Mouse (Mus musculus): ENCODE results near the gene Gnpnat1. TPM values are rescaled to one million over a fixed set of nuclear protein-coding genes. Genes with fewer than 3 reads are reported as not detected.

The Gnpnat1 gene
- polyA plus RNA-seq, 1 experiment from 2014 or later = 57.0 TPM

DNA sequence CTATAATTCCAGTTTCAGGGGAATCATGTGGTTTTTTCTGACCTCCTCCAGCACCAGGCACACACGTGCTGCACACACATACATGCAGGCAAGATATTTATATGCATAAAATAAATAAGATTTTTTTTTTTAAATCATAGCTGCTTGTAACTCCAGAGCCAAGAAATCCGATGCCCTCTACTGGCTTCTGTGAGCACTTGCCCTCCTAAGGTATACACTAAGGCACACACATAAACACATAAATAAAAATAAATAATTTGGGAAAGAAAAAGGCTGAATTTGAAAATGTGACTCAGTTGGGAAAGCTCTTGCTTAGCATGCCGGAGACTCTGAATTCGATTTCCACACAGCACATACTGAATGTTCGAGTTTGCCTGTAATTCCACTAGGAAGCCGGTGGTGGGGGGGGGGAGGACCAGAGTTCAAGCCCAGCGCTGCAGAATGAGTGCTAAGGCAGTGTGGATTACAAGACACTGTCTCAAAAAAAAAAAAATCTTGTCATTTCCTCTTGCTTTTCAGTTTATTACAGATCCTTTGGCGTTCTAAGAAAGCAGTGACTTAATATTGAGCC is 75.6 kb downstream of the Gnpnat1 start:
- Histone ChIP-seq H3K4me1 (peaks cover 15% of the 10 kb centered on the region), H3K9me3 (no peaks in the 10 kb centered on the region), H3K36me3 (replicated peaks) (peaks cover 31% of the 10 kb centered on the region), H3K27me3 (replicated peaks; ENCODE audit: low read depth, poor library complexity, severe bottlenecking) (no peaks in the 10 kb centered on the region), H3K27ac (replicated peaks) (peak overlapping the region; percentile 97), H3K4me3 (peak overlapping the region; percentile 93)
- DNase-seq (ENCODE audit: low spot score) = no peak
- WGBS = 13% methylated on average over 8 of the region's 8 CpGs

DNA sequence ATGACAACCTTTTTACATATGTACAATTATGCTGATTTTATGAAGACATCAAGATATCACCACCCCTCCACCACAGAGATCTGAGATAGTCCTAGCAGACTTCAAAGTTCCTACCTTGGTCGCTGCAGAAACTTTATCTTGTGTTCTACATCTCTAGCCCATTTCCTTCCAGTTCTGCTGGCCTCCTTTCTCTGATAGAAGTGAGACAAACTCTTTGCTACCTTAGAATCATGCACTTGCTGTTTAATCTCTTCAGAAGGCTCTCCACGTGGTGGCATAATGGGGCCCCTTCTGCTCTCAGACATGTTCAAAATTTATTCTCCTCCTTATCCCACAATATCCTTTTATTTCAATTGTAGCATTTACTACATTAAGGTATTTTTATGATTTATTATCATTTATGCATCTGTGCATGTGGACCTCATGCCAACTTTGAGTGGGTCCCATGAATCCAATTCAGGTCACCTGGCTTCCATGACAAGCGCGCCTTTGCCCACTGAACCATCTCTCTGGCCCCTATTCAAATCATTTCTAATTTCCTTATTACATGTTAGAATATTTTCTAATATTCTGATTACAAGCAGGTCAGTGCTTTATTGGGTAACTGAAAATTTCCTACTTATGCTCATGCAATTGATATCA is 76.5 kb downstream of the Gnpnat1 start:
- Histone ChIP-seq H3K27ac (replicated peaks) (no peak overlapping the region), H3K36me3 (replicated peaks) (peaks cover 22% of the 10 kb centered on the region), H3K4me1 (peaks cover 15% of the 10 kb centered on the region), H3K9me3 (no peaks in the 10 kb centered on the region), H3K27me3 (replicated peaks; ENCODE audit: low read depth, poor library complexity, severe bottlenecking) (no peaks in the 10 kb centered on the region), H3K4me3 (no peak overlapping the region)
- WGBS = 88% methylated on average over 4 of the region's 4 CpGs
- DNase-seq (ENCODE audit: low spot score) = no peak

Small RNAs within 50 kb of the gene (microRNA-seq; reads per million reads assigned to microRNA genes)
- gene Gm25353 = not detected

Other genes with a start within 250 kb of the Gnpnat1 start
- gene Gpr137c, start 185.2 kb downstream of the Gnpnat1 start, polyA plus RNA-seq (2016; fragmentation: Nextera tagmentation; extraction: Ambion mirVana) = 3.4 and 3.6 TPM in 2 replicates
- gene Txndc16, start 184.6 kb downstream of the Gnpnat1 start, polyA plus RNA-seq (2016; fragmentation: Nextera tagmentation; extraction: Ambion mirVana) = 15.3 TPM in 2 replicates
- gene Ero1l, start 86.1 kb downstream of the Gnpnat1 start, polyA plus RNA-seq (2016; fragmentation: Nextera tagmentation; extraction: Ambion mirVana) = 32.7 and 35.5 TPM in 2 replicates
- gene Psmc6, start 75.1 kb downstream of the Gnpnat1 start, polyA plus RNA-seq (2016; fragmentation: Nextera tagmentation; extraction: Ambion mirVana) = 206 and 210 TPM in 2 replicates
- 41.3 and 49.3 TPM in 2 replicates for gene Styx, start 53.8 kb downstream of the Gnpnat1 start, polyA plus RNA-seq (2016; fragmentation: Nextera tagmentation; extraction: Ambion mirVana)
- gene Fermt2, start 125.2 kb upstream of the Gnpnat1 start, polyA plus RNA-seq (2016; fragmentation: Nextera tagmentation; extraction: Ambion mirVana) = 83.7 and 99.7 TPM in 2 replicates